Mouse (Mus musculus): Measurements from ENCODE around the gene Ncoa7.

Gene Ncoa7

DNA sequence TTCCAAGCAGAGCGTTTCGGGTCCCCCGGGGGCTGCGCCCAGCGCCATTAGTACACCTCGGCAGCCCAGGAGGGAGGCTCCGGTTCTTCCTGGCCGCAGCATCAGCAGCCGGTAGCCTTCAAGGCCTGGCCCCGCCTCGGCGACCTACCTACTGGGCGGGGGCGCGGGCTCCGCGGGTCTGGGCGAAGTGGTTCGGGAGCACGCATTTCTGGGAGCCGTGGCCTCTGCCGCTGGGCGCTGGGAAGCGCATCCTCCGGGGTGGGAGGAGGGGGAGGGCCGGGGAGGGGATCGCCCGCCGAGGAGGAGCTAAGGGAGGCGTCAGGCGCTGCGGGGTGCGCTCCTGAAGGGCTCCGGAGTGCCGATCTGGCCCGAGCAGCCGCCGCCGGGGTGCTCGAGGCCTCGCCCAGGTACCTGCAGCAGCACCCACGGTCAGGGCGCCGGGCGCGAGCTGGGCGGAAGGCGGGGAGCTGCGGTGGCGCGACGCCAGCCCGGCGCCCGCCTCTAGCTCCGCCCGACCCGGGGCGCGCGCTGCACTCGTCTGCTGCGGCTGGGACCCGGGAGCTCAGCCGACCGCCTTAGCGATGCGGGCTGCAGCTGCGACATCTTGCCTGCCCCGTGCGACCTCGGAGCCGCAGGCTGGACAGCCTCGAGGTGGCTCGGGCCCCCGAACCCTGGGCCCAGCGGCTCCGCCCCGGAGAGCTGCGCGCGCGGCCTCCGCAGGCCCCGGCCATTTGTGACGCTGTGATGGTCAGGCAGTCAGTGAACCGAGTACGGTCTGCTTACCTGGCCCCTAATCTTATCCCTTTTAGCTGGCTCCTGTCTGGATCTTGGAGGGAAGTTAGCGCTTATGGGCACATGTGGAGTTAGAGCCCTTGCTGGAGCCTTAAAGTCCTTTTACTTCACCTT, at the start of gene Ncoa7:
TSS of gene Ncoa7 (minus strand) at position 646 of the 906 bp plus-strand sequence.
- DNase-seq (ENCODE audit: low spot score): peak; percentile 65

DNA sequence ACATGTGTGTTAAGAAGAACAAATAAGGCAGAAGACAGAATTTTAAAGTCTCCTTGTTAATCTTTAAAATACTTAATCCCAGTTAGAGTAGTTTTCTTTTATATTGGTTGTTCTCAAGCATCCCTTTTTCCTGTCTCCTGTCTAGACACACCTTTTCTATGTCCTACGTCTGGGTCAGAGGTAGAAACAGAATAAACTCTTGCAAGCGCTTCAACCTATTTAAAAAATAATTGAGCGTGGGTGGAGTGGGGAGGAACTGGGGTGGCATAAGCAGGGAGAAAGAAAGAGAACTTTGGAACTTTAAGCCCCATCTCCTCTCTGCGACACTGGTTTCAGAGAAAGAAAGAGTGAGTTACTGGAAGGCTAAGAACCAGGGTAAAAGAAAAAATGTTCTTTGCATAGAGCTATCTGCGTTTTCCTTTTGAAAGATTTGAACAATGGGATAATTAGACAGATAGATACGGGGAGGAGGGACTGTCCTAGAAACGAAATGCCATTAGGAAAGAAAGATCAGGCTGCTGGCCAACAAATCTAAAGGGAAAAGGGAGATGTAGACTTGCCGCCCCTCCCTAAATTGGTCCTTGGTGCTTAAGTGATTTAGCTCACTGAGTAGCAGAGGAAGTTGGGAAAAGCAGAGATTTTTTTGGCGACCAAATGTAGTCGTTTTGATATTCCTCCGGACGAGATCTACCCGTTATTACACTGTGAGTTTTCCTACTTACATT, 42.1 kb upstream of the Ncoa7 start:
- no peak for DNase-seq (ENCODE audit: low spot score)

DNA sequence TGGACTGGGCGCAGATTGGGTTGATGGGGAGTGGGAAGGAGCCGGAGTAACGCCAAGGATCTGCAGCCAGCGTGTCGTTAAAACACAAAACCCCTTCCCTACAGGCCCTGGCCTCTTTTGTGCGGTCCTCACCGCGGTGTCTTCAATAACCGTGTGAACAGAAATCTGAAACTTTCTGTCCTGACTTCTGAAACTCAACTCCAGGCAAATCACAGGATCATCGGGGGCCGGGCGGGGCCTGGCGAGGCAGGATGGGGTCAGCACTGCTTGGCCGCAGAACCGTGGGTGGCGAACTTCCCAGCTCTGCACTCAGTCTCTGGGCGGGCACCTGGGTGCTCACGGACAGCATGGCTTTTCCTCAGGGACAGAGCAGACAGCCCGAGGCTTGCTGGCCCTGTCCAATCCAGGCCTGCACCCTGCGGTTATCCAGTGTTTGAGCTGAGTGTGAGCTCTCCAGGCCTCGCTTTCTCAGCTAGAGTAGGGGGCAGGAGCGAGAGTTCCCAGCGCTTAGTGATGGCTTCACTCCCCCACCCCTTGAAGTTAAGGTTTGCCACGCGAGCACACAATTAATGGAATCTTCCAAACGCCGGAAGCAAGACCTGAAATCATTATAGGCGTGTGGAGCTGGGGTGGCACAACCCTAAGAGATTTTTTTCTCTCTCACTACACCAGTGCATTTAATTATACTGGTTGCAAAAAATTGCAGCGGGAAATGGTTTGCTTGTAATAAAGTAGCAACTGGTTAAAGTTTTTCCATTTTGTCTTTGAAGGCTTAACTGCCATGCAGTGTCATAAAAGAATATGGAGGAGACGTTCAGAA, 41.3 kb upstream of the Ncoa7 start:
- DNase-seq (ENCODE audit: low spot score): no peak

DNA sequence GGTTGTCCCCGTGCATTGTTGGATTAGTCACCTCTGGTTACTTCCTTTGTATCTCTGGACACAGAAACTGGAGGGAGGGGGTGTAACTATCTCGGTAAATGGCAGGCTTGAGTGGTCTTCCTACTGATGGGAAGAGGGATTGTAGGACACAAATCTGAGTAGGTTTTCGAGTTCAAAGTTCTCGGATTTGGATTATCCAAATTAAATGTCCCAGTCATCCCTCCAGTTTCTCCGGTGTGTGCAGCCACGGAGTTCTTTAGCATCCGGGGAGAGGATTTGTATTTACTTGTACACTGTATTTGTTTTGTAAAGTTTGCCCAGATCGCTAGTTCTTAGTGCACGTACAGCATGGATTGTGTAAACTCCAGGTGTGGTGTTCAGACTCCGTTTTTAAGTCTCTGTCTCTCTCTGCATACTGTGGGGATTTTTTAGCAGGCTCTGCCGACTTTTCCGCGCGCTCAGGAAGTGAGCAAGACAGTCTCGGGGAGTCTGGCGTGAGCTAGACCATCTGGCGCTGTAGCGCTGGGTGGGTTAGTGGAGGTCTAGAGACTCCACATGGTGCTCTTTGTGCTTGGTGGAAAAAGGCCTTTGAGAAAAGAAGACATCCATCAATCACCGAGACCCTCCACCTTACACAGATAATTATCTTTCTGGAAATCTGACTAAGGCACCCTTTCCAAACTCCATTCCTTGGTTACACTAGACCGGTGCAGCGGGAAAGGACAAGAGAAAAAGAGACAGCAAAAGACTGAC, 40.5 kb upstream of the Ncoa7 start:
- DNase-seq (ENCODE audit: low spot score): peak; percentile 4

DNA sequence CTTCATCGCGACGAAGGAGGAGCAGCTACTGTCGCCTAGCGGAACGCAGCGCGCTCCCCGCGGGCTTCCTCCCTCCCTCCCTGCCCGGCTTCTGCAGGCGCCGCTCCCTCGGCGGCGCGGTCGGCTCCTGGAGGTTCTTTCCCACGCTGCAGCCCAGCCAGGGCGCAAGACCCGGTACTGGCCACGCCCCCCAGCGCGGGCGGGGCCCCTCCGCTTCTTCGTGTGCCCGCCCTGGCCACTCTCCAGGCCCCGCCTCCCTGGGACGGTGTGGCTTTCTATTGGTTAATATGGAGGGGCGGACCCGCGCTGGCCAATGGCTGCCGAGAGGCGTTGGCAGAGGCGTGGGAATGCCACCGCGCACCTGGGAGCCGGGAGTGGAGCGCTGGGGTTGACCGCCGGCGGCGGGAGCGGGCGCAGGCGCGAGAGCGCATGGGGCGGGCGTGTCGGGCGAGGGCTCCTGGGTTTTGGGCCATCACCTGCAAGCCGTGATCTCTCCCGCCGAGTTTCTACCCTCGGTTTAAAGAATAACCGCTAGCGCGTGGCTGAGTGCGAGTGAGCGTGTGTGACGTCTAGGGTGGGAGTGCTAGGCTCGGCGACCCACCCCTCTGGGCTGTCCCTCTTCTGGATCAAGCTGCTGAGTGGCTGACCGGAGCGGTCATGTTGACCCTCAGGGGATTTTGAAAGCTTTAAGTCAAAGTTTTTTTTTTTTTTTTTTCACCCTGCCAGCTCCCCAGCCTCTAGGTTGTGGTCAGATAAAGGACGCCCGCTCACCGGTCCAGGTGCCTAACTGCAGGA, 39.7 kb upstream of the Ncoa7 start, which contains the start of gene Hey2:
TSS of gene Hey2 (minus strand) at position 159 of the 795 bp plus-strand sequence.
- DNase-seq (ENCODE audit: low spot score): peak; percentile 98

DNA sequence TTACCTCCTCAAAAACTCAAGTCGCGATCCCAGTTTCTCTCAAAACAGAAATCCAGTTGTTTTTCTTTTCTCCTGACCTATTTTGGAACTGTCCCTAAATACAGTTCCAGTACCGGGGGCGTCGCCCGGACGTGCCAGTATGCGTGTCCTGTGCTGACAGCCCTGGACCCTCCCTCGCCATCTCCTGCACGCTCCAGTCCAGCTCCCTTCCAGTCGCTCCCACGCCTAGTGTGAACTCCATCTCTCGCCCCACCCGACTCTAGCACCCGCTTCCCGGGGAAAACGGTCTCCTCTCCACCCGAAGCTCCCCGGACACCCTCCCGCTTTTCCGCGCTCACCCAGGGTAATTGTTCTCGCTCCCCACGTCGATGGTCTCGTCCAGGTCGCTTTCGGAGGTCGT, 39.1 kb upstream of the Ncoa7 start:
- no peak for DNase-seq (ENCODE audit: low spot score)

DNA sequence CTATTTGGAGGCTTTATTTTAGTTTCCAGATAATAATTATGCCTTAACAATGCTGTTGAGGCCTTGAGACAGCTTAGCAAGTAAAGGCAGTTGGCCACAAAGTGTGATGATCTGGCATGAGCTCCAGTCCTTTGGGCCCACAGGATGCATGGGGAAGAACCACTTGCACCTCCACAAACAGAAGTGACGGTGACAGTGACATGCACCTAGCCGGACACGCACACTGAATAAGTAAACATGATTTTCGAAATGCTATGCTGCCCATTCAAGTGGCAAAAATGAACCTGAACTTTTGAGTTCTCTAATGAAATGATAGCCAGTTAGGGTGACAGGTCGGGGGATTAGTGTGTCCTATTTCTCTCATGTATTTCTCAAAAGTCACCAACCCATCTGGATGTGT, 37.7 kb upstream of the Ncoa7 start:
- DNase-seq (ENCODE audit: low spot score): no peak

DNA sequence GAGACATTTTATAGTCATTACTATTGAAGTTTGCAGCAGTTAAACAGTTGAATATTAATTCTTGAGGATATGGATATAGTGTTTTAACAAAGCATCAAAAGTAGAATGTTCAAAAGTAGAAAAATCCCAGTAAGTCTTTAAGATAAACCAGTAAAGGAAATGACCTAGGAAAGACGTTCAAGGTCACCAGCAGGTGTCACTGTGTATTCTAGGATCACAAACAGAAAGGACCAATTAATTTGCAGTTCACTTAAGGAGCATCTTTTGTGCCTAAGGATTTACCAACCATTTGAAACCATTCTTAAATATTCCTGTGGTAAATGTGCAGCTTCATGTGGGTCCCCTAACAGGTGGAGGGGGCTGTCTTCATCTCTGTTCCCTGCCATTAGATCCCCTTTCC, 35.1 kb upstream of the Ncoa7 start:
- DNase-seq (ENCODE audit: low spot score): peak; percentile 8

DNA sequence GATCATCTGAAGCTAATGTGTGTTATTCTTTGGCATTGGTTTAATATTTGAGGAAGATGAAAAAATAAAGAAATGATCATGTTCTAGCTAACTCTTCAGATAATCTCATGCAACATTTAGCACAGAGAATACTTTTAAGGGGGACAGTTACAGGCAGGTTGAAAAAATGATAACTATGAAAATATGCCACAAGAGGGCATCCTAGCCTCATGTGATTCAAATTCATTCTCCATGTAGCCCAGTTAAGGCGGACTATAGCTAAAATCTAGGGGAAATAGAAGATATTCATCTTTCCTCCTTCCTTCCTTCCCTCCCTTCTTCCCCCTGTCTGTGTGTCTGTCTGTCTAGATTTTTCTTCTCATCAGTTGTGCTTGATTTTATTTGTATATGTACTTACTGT, 21.9 kb upstream of the Ncoa7 start:
- DNase-seq (ENCODE audit: low spot score): no peak

DNA sequence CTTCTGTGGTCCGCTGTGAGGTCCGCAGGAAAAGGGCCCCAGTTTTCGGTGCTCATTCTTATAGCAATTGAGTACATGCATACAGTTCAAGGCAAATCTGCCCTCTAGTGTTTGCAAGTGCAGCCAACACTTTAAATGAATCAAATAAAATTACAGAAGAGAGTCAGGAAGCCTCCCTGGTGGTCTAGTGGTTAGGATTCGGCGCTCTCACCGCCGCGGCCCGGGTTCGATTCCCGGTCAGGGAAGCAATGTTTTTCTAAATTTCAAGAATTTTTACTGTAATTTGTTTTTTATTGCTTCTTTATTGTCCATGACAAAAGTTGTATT, 7.8 kb upstream of the Ncoa7 start:
- peak; percentile 86 for DNase-seq (ENCODE audit: low spot score)

DNA sequence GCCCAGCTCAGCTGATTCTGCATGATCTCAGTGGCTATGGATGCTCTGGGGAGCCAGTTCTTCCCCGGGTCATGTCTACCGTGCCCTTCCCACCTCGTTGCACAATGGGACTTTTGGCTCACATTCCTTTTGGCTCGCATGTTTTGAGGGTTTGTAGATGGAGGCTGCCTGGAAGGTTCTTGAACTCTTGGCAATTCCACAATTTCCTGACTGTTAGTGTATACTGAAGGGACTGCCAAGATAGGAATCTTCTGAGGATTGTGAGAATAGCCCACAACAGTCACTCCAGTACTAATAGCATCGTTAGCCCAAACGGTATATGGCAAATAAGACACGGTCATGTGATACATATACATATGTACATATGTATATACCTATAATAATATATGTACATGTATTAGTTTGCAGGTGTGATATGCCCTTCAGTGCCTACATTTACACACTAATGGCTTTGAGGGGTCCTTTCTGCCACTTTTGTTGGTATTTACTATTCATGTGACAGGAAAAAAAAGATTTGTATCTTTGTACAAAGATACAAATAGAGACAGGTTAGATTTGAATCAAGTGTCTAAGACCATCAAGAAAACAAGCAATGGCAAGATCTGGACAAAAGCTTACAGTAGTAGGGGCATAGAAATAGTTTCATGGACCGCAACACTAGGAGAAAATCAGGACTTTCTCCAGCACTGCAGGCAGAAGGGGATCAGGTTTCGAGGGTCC, 7.3 kb upstream of the Ncoa7 start:
- DNase-seq (ENCODE audit: low spot score): no peak

DNA sequence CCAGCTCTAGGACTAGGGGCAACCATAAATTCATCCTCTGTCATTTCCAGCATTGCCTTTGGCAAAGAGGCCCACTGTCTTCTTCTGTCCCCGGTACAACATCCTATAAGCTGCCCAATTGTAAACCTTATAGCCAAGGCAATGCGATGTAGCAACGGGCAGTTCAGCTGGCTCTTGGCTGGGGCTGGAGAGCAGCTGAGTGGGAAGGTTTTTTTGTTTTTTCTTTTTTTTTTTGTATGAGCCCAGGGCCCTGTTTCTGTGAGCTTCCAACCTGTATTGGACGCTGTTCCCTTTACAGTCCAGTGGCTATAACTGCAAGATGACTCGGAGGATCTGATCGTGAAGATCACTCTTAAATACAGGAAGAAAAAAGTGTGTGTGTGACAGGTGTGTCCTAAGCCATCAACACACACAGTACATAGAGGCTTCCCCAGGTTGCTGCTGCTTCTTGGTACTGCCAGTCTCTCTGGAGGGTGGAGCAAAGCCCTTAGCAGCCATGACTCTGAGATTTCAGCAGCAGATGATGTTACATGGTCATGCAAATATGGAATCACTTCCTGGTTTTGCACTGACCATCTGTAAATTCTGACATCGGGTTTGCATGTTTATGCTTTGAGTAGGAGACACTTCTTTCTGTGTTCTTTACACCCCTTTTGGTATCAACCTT, 594 bp upstream of the Ncoa7 start:
- DNase-seq (ENCODE audit: low spot score): peak; percentile 16

DNA sequence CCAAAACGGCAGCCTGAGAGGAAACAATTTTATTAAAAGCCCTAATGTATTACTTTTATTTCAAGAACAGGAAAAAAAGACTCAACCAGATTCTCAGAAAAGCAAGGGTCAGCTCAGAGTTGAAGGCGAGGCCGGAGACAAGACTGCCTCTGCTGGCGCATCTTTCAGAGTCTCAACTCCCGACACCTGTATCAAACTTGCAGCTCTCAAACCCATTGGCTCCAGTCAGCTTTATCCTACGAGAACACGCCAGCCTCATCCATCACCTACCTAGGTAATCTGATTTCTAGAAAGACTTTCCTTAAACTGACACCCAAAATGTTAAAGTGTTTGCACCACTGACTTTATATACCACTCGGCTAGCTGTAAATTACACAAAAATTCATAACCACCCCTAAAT, 1.1 kb downstream of the Ncoa7 start:
- DNase-seq (ENCODE audit: low spot score): no peak

DNA sequence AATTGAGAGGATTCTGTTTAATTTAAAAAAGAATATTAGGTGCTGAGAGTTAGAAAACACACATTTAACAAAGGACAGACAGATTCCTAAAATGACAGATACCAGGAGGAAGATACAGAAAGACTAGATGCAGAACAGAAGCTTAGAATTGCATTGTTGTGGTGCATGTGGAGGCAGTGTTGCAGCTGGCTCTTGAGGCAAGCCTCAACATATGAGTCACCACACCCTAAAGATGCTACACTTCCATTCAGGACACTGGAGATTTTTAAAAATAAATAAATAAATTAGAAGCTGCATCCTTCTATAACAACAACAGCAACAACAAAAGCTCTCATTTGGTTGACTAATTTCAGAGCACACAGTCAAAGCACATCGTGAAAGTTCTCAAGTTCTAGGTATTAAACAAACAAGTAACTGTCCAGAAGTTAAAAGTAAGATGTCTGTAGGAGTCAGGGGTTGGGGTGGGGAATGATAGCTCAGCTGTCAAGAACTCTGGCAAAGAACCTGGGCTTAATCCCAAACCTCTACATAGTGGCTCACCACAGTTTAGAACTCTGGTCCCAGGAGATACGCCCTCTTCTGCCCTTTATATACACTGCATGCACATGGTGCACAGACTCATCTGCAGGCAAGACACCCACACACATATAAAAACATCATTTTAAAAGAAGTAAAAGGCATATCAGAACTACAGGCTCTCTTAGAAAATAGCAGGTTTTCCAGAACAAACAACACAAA, 3.2 kb downstream of the Ncoa7 start:
- no peak for DNase-seq (ENCODE audit: low spot score)

DNA sequence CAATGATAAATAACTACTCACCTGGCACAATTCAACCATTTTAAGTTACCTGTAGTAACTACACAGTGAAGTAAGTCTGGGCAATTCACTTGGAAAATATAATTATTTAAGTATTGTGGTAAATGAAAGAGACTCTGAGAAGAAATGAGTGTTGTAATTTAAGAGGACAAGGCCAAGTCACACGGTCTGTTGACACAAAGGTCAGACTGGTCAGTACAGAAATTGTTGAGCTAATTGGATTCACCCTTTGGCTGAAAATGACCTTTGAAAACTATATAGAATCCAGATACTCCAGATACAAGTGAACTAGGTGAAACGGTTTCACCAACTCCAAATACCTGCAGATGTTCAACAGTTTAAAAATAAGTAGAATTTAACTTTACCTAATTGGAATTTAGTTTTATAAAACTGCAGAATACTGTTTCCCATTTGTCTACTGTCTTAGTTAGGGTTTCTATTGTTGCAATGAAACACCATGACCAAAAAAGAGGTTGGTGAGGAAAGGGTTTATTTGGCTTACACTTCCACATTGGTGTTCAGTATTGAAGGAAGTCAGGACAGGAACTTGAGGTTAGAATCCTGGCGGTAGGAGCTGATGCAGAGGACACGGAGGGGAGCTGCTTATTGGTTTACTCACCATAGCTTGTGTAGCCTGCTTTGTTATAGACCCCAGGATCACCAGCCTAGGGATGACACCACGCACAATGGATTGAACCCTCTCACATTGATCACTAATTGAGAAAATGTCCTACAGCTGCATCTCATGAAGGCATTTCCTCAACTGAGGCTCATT, 6.5 kb downstream of the Ncoa7 start:
- no peak for DNase-seq (ENCODE audit: low spot score)

DNA sequence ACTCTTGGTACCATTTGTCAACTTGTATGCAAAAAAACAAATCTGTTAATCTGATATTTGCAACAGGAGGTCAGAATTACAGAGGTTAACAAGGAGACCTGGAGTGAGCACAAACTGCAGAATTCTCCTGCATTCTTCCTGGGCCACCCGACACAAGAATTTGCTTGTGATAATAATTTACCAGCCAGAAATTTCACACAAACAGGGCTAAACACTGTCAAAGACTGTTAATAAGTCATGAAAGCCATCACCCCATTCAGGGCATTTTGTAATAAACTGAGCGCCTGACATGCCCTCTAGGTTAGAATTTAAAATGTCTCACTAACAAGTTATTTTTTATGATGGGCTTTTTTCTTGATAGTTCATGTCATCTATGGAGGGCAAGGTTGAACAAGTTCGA, 12.1 kb downstream of the Ncoa7 start:
- no peak for DNase-seq (ENCODE audit: low spot score)

DNA sequence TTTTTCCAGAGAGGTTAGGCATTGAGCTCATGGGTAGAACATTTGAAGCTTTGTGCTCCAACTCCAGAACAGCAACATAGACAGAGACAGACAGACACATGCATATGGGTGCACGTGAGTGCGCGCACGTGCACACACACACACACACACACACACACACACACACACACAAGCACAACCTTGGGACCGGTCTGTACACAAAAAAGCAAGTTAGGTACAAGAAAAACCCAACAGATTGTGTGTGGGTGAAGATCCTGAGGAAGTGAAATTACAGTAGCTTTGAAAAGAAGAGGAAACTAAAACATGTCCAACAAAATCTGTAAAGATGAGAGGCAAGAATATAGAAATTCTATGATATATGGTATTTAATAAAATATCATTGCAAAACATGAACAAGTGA, 13.6 kb downstream of the Ncoa7 start:
- DNase-seq (ENCODE audit: low spot score): no peak

DNA sequence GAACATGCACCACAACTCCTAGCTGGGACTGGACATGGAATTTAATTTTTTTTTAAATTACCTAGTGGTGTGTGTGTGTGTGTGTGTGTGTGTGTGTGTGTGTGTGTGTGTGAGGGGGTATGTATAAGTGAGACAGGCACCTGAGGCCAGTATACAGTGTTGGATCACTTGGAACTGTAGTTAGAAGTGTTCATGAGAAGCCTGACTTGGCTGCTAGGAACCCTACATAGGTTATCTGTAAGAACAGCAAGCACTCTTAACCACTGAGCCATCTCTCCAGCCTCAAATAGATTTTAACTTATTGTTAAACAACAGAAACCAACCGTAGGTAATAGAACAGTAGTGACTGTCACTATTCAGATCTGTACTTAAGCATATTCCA, 14.8 kb downstream of the Ncoa7 start:
- no peak for DNase-seq (ENCODE audit: low spot score)

Measured in ovary, postnatal 14 days (tissue).